Mouse (Mus musculus) MEL (cell line): ENCODE measurements at regions not wholly inside any gene's neighbourhood (a gene's known extent, or its start where the extent isn't known, plus 50 kb on each side); places are given as distances from the start of the nearest gene placed in this dataset.

Source experiments
- CTCF ChIP-seq, 3 experiments: IDR thresholded peaks in 2 of 3; conservative IDR thresholded peaks in 1 of 3; 2 replicates each; pipeline ENCODE4 v1.5.1; 2011 to 2012; ENCODE audit warnings: low read length in 3 of 3, low read depth in 2 of 3, mild to moderate bottlenecking in 2 of 3, improper control_type of control experiment in 1 of 3, inconsistent platforms in 1 of 3, mixed read lengths in 1 of 3, moderate library complexity in 1 of 3; ENCODE audit not compliant: control insufficient read depth in 1 of 3, insufficient read depth in 1 of 3, poor library complexity in 1 of 3, severe bottlenecking in 1 of 3
- ELF1 ChIP-seq: IDR thresholded peaks from 2 replicates; pipeline ENCODE4 v1.6.1; 2014; ENCODE audit warnings: low read depth, mild to moderate bottlenecking, inconsistent platforms, low read length, improper control_type of control experiment, moderate library complexity
- EP300 ChIP-seq, 2 experiments: IDR thresholded peaks; 2 replicates each; pipeline ENCODE4 v1.6.1; 2011; ENCODE audit warnings: improper control_type of control experiment in 2 of 2, low read length in 2 of 2, low read depth in 1 of 2, mild to moderate bottlenecking in 1 of 2
- POLR2AphosphoS2 ChIP-seq: IDR thresholded peaks from 2 replicates; pipeline ENCODE4 v1.6.1; 2011; ENCODE audit warnings: low read length, improper control_type of control experiment
- POLR2AphosphoS5 ChIP-seq: IDR thresholded peaks from 2 replicates; pipeline ENCODE4 v1.6.1; 2012; ENCODE audit warnings: low read depth, borderline replicate concordance, mild to moderate bottlenecking, inconsistent platforms, low read length, moderate library complexity, mixed read lengths

DNA sequence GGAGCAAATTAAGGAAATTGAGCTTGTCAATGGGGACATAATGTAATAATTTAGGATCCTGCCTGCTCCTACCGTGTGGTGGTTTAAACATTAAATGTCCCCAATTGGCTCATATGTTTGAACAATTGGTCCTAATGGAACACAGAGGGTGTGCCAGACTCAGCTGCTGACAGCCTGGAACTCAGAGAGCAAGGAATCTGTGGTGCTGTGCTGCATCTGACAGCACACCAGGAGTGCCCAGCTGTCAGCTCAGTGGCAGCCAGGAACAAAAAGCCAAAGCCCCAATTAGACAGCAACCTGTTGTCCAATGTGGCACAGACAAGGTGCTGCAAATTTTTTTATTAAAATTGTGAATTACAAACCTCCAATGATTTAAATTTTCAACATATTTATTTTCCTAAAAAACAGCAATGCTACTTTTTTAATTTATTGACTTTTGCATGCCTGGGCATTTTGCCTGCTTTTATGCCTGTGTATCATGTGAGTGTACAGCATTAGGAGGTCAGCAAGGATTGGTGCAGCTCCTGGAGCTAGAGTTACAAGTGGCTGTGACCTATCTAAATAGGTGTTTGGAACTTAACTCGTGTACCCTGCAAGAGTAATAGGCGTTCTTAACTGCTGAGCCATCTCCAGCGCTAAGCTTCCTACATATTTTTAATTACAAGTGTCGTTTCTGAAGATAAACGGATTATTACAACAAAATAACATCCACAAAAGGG, 724.5 kb upstream of the Adam24 start:
- no peak for TF ChIP-seq CTCF (IDR thresholded peaks at IDR 0.05 in 2 of 3, conservative IDR thresholded peaks at IDR 0.05 in 1 of 3; ENCODE audit: control insufficient read depth in 1 of 3, insufficient read depth in 1 of 3, low read depth in 2 of 3, low read length in 3 of 3, poor library complexity in 1 of 3, severe bottlenecking in 1 of 3)
- TF ChIP-seq ELF1, result no peak
- no peak for TF ChIP-seq EP300 (IDR thresholded peaks at IDR 0.05; ENCODE audit: low read depth in 1 of 2, low read length in 2 of 2)
- TF ChIP-seq POLR2AphosphoS2, result no peak
- no peak for TF ChIP-seq POLR2AphosphoS5
